Mouse (Mus musculus) lung, postnatal 0 days (tissue): ENCODE measurements at regions not wholly inside any gene's neighbourhood (a gene's known extent, or its start where the extent isn't known, plus 50 kb on each side); places are given as distances from the start of the nearest gene placed in this dataset.

Experiments
- ATAC-seq: fragments of 200-750 bp; cut with Nextera tagmentation; 2 replicates; pipeline ENCODE4 v1.8.0; 2017; ENCODE audit warnings: moderate library complexity
- DNase-seq: peaks from one replicate; pipeline ENCODE4 v3.0.0-alpha.2; 2016; ENCODE audit warnings: low spot score
- H3K27ac ChIP-seq: fragments of 300-500 bp; sonication (generic); 2 replicates; pipeline ENCODE4 v1.5.1; 2014; ENCODE audit warnings: antibody characterized with exemption, mild to moderate bottlenecking, low read length, mixed read lengths
- H3K27me3 ChIP-seq: fragments of 300-500 bp; sonication (generic); replicated peaks from 2 replicates; pipeline ENCODE4 v1.6.1; 2014; ENCODE audit warnings: low read length, mixed read lengths; ENCODE audit not compliant: insufficient read depth
- H3K36me3 ChIP-seq: fragments of 300-500 bp; sonication (generic); 2 replicates; pipeline ENCODE4 v1.6.1; 2014; ENCODE audit warnings: low read length, mixed read lengths; ENCODE audit not compliant: insufficient read depth
- H3K4me1 ChIP-seq: fragments of 300-500 bp; sonication (generic); 2 replicates; pipeline ENCODE4 v1.6.1; 2014; ENCODE audit warnings: antibody characterized with exemption, low read depth, low read length, mixed read lengths; ENCODE audit not compliant: insufficient read depth
- H3K4me2 ChIP-seq: fragments of 300-500 bp; sonication (generic); replicated peaks from 2 replicates; pipeline ENCODE4 v1.6.1; 2014; ENCODE audit warnings: low read depth, mild to moderate bottlenecking, low read length, moderate library complexity, mixed read lengths
- H3K4me3 ChIP-seq: fragments of 300-500 bp; sonication (generic); 2 replicates; pipeline ENCODE4 v1.5.1; 2014; ENCODE audit warnings: low read depth, low read length
- H3K9ac ChIP-seq: fragments of 300-500 bp; sonication (generic); replicated peaks from 2 replicates; pipeline ENCODE4 v1.6.1; 2014; ENCODE audit warnings: low read depth, mild to moderate bottlenecking
- H3K9me3 ChIP-seq: fragments of 300-500 bp; sonication (generic); 2 replicates; pipeline ENCODE4 v1.6.1; 2016; ENCODE audit warnings: low read length, mixed read lengths
- CTCF ChIP-seq: IDR thresholded peaks from 2 replicates; pipeline ENCODE4 v1.5.1; 2016; ENCODE audit warnings: antibody characterized with exemption, mild to moderate bottlenecking
- EP300 ChIP-seq: IDR thresholded peaks from 2 replicates; pipeline ENCODE4 v1.6.1; 2016; ENCODE audit warnings: antibody characterized with exemption, mild to moderate bottlenecking, control low read depth
- whole genome bisulfite sequencing: fragments of 180-500 bp; shearing (Covaris S2); extraction: QIAGEN DNeasy Blood & Tissue Kit; methylation state at CpG from one replicate; pipeline ENCODE4 v1.1.7; 2014; 5-methylcytosine and 5-hydroxymethylcytosine counted together

DNA sequence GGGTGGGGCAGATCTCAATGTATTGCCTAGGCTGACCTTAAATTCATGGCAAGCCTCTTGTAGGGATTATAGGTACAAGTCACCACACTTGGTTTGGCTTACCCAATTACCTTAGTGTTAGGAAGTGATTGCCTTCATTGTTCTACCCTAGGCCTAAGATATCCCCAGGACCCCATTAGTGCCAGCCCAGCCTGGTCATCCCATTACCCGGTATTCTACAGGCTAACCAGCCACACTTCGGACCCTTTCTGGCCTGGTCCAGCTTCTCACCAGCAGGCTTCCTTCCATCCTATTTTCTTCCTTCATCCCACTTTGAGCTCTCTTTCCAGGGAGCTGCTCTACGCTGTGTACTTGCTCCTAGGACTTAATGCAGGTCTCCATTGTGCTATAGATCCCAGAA lies 59.5 kb downstream of the Tex35 start:
- TF ChIP-seq EP300: no peak
- TF ChIP-seq CTCF: no peak
- WGBS: 99% methylated on average over 3 of the region's 3 CpGs
- H3K9me3 ChIP-seq: no peaks in the 10 kb centered on the region
- peaks cover 7% of the 10 kb centered on the region; the same call in 1 of the 2 replicates for H3K4me1 ChIP-seq
- no peak overlapping the region for H3K27ac ChIP-seq
- no peaks in the 10 kb centered on the region for H3K36me3 ChIP-seq
- DNase-seq (no peak), ATAC-seq (no peak)
- no peak overlapping the region for H3K4me2 ChIP-seq
- no peak overlapping the region for H3K9ac ChIP-seq
- H3K27me3 ChIP-seq: no peaks in the 10 kb centered on the region
- no peak overlapping the region for H3K4me3 ChIP-seq

DNA sequence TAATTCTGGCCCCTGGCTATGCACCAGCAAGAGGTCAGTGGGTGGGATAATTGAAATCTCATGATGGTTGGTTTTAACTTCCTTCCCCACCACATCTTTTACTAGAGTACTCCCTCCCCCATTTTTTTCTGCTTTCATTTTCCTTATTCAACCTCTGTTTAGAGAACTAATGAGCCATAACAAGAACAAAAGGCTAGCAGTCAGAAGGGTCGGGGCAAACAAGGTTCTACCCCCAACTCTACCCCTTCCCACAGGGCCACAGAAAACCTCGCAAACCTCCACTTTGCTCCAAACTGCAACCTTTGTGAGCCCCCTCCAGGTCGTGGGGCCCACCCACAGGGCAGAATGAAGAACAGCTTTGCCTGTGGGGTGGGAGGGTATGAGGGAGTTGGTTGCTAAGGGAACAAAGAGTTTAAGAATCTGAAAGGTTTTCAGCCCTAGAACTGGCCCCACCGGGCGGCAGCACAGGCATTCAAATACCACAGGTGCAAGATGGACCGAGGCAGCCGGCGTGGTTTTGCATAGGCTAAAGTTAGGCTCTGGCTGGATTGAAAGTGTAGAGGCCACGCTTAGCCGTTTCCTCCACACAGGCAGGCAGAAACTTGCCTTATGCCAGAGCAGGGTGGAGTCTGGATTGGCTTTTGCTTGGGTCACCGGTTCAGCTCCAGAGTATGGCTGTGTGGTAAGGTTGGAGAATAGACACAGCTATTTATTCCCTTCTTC lies 60.1 kb downstream of the Tex35 start:
- no peak overlapping the region for H3K4me2 ChIP-seq
- 43% methylated on average over 11 of the region's 11 CpGs for WGBS
- no peak overlapping the region for H3K27ac ChIP-seq

DNA sequence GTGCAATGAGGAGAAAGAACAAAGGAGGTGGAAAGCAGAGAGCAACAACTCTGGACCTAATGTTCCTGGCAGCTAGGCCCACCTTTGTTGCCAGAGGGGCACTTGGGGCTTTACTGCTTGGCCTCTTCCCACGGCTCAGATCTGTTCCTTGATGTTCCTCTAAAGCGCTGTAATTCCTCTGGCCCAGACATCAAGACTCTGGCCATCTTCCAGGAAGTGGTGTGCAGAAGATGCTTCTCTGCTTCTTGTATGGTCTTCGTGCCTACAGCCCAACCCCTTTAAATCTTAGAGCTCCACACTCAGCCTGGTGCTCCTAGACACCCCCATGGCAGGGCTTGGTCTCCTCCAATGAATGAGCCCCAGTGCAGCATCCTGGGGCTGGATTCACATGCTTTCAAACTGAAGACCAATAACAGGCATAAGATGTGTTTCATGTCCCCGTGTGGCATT lies 60.7 kb downstream of the Tex35 start:
- no peaks in the 10 kb centered on the region for H3K9me3 ChIP-seq
- ATAC-seq (peak; percentile 70), DNase-seq (peak; percentile 54)
- H3K4me3 ChIP-seq: no peak overlapping the region
- no peak overlapping the region for H3K4me2 ChIP-seq
- WGBS: 39% methylated on average over 4 of the region's 4 CpGs
- TF ChIP-seq CTCF: no peak
- TF ChIP-seq EP300: no peak
- H3K36me3 ChIP-seq: no peaks in the 10 kb centered on the region
- H3K9ac ChIP-seq: no peak overlapping the region
- H3K4me1 ChIP-seq: peaks cover 7% of the 10 kb centered on the region; the same call in 1 of the 2 replicates
- no peaks in the 10 kb centered on the region for H3K27me3 ChIP-seq
- H3K27ac ChIP-seq: no peak overlapping the region

More for the DNA sequence above, 60.1 kb downstream of the Tex35 start:
- no peaks in the 10 kb centered on the region for H3K27me3 ChIP-seq
- ATAC-seq (no peak), DNase-seq (no peak)
- H3K4me1 ChIP-seq: peaks cover 7% of the 10 kb centered on the region; the same call in 1 of the 2 replicates
- H3K9me3 ChIP-seq: no peaks in the 10 kb centered on the region
- no peak overlapping the region for H3K4me3 ChIP-seq
- H3K36me3 ChIP-seq: no peaks in the 10 kb centered on the region
- H3K9ac ChIP-seq: no peak overlapping the region
- TF ChIP-seq EP300 (no peak), CTCF (no peak)

DNA sequence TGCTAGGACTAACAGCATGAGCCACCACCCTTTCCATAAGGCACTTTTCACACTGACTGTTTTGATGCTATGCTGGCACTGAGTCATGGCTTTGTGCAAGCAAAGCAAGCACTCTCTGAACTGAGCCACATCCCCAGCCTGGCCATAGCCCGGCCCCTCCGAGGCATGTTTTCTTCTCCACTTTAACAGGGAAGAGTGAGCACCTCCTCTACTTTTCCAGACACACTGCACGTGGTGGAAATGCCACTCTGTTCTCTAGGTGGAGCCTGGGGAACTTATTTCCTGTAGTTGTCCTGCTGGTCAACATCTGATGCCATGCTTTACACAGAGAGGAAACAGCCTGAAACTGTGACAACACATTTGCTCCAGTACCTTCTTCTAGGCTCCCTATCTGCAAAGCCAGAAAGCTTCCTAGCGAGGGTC lies 61.7 kb downstream of the Tex35 start:
- WGBS: 34% methylated on average over 4 of the region's 4 CpGs
- Histone ChIP-seq H3K4me3 (no peak overlapping the region), H3K9me3 (no peaks in the 10 kb centered on the region), H3K4me1 (peaks cover 7% of the 10 kb centered on the region; the same call in 1 of the 2 replicates), H3K9ac (no peak overlapping the region), H3K27ac (peak overlapping the region; percentile 59), H3K27me3 (no peaks in the 10 kb centered on the region), H3K36me3 (no peaks in the 10 kb centered on the region), H3K4me2 (no peak overlapping the region)
- TF ChIP-seq EP300 (no peak), CTCF (peak; percentile 18; the same call in 1 of the 2 replicates)
- ATAC-seq: peak; percentile 67
- DNase-seq: peak; percentile 44

DNA sequence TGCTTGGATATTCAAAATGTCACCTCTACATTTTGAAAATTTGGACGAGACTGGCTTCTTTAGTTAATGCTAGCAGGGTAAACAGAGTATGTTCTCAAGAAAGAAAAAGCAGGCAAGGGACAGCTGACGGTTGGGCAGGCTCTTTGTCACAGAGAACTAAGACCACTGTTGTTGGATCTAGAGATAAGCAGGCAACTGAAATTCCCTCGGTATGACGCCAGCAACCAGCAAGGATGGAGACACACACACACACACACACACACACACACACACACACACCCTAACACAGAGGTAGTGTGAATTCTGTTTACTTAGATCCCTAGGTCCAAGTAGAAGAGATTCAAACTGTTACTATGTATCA lies 68.7 kb downstream of the Tex35 start:
- Histone ChIP-seq H3K9me3 (no peaks in the 10 kb centered on the region), H3K36me3 (no peaks in the 10 kb centered on the region), H3K4me3 (no peak overlapping the region), H3K9ac (no peak overlapping the region), H3K4me1 (no peaks in the 10 kb centered on the region; the same call in 1 of the 2 replicates), H3K4me2 (peak overlapping the region; percentile 43; the same call in 1 of the 2 replicates), H3K27me3 (no peaks in the 10 kb centered on the region), H3K27ac (peak overlapping the region; percentile 78)
- 7% methylated on average over 4 of the region's 4 CpGs for WGBS
- DNase-seq (peak; percentile 47), ATAC-seq (peak; percentile 12)
- TF ChIP-seq EP300 (no peak), CTCF (no peak)

DNA sequence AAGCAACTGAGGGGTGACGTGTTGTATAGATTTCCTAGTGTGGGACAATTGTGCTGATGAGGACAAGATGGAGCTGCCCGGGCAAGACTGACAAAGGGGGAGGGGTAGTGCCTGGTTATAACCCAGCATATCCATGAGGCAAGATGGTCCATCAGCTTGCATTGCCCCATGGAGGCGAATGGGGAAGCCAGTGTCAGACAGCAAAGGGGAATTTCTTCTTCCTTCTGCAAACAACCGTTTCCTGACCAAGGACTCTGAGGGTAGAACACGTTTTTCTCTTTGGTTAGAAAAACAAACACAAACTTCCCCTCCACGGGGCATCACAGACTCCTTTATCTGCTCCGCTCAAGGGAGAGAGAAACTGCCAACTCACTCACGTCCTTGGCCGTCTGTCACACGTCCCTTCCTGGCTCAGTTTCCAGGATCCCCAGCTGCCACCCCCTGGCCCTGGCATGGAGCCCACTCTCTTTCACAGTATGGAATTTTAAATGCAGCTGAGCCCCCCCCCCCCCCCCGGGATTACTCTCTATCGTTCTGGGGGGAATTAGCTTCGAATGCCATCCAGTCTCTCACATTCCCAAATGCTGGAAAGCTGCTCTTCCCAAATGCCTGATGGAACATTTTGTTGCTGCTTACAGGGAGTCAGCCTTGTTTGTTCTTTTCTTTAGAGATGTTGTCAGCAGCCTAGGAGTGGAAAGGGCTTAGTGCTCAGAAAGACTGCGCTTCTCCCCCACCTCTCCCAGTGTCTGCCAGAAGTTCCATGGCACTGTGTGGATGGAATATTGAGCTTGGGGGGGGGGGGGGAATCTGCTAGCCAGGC lies 69.3 kb downstream of the Tex35 start:
- Histone ChIP-seq H3K36me3 (no peaks in the 10 kb centered on the region), H3K9me3 (no peaks in the 10 kb centered on the region), H3K4me3 (no peak overlapping the region), H3K4me1 (no peaks in the 10 kb centered on the region; the same call in 1 of the 2 replicates), H3K27ac (peak overlapping the region; percentile 78), H3K27me3 (no peaks in the 10 kb centered on the region), H3K9ac (no peak overlapping the region), H3K4me2 (peak overlapping the region; percentile 43)
- under 1% methylated on average over 14 of the region's 14 CpGs for WGBS
- DNase-seq (peak; percentile 87), ATAC-seq (peak; percentile 79)
- no peak for TF ChIP-seq CTCF
- TF ChIP-seq EP300: peak; percentile 49
